Mouse (Mus musculus) bone marrow macrophage, adult 2 months (primary cell): ENCODE measurements around the gene Snapc3.

Experiments
- CTCF ChIP-seq: IDR thresholded peaks from 2 replicates; pipeline ENCODE4 v1.5.1; 2012; ENCODE audit warnings: low read depth, mild to moderate bottlenecking, low read length, moderate library complexity
- POLR2A ChIP-seq: IDR thresholded peaks from 2 replicates; pipeline ENCODE4 v1.6.1; 2012; ENCODE audit warnings: mild to moderate bottlenecking, low read depth, low read length, borderline replicate concordance

- TF ChIP-seq CTCF (no peak), POLR2A (no peak)
These were observed 5.5 kb upstream of the Snapc3 start for GRCm38 (mm10) chr4:83412060-83412459.
